Mouse (Mus musculus) liver, postnatal 0 days (tissue): ENCODE results near the gene Senp6.

Experiments used
- CTCF ChIP-seq: sonication (generic); IDR thresholded peaks from 2 replicates; pipeline ENCODE4 v1.5.1; 2016; ENCODE audit warnings: antibody characterized with exemption, low read depth
- EP300 ChIP-seq: IDR thresholded peaks from 2 replicates; pipeline ENCODE4 v1.6.1; 2016; ENCODE audit warnings: antibody characterized with exemption, low read depth, mild to moderate bottlenecking

DNA sequence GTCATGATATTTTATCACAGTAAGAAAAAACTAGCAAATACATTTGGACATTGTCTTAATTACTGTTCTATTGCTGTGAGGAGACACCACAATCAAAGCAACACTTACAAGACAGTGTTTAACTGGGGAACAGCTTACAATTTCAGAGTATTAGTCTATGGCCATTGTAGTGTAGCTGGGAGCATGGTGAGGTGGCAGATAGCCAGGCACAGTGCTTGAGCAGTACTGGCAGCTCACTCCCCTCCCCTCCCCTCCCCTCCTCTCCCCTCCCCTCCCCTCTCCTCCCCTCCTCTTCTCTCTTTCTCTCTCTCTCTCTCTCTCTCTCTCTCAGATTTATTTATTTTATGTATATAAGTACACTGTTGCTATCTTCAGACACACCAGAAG lies 28.7 kb upstream of the Senp6 start:
- TF ChIP-seq CTCF: no peak
- no peak for TF ChIP-seq EP300
